Mouse (Mus musculus) testis, postnatal 14 days (tissue): Measurements from ENCODE around the gene Urah.

Experiments used
- DNase-seq: peaks from one replicate; pipeline ENCODE4 v3.0.0; 2021; ENCODE audit warnings: low spot score

The Urah gene

GRCm38 (mm10) chr7:140834968-140835757 is at the start of gene Urah:
Gene Urah, plus strand, starts transcription at chr7:140835018.
- DNase-seq: no peak

GRCm38 (mm10) chr7:140787406-140788052 is 47.3 kb upstream of the Urah start, which contains the start of gene Syce1:
Gene Syce1, minus strand, starts transcription at chr7:140787852.
- DNase-seq: peak; percentile 93

- DNase-seq: no peak
Measured at GRCm38 (mm10) chr7:140788053-140788435, 46.8 kb upstream of the Urah start.

DNA sequence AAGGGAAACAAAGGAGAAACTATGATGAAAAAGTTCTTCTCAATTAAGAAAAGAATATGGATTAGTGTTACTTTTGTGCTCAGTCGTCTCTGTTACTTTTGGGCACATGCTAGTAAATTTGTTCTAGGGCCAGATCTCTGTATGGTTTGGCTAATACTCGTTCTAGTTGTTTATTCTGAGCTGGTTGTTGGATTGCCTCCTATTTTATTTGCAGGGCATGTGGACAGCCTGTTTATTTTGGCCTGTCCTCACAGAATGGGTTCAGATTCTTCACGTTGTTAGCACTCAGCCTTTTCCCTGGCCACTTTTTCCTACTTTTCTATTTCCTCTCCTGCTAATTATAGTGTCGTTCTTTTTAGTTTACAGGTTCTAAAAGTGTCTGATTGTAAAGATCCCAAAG is 41.3 kb upstream of the Urah start:
- no peak for DNase-seq

DNA sequence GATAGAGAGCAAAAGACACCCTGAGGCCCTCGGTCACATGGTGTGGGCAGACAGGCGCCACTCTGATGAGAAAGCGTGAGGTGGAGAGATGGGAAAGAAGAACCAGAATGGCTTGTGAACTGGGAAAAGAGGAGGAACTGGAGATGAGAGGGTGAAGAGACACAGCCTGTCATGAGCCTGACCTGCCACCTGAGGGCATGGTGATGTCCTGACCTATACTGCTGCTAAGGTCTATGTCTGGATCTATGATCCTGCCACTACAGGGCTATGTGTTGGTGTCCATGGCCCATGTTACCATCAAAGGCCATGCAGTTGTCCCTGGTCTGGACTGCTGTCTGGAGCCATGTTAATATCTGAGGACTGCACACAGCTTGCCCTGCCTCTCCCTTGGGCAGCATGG is 37.2 kb upstream of the Urah start:
- DNase-seq: no peak

DNA sequence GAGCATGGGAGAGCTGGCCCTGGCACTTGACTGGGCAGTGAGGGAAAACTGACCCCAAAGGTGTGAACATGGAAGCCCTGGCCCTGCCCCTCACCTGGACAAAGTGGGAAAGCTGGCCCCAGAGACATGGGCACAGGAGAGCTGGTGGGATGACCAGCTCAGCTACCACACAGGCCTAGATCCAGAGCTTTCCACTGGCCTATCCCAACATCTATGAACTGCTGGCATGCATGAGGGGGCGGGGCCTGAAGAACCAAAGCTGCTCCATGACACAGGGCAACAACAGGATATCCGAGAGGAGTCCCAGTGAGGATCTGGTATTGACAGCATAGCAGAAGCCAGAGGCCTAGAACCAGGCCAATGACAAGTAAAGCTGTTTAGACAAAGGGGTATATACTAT is 36.6 kb upstream of the Urah start:
- DNase-seq: no peak

GRCm38 (mm10) chr7:140802629-140803028 is 32.2 kb upstream of the Urah start:
- DNase-seq: no peak

DNA sequence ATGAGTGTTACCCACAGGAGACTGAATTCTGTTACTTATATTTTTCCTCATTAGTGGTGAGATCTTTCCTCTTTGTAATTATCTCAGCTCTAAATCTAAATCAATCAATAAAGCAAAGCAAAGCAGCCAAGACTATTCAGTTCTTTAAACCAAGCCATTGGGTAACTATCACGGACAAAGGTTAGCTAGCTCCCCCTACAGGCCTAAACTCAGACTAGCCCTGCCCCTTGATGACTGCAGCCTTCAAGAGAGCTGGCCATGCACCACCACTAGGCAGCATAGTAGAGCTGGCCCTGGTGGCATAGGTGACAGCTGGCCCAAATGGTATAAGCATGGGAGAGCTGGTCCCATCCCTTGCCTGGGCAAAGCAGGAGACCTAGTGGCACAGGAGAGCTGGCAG is 29.1 kb upstream of the Urah start:
- DNase-seq: no peak

GRCm38 (mm10) chr7:140810496-140810895 is 24.3 kb upstream of the Urah start:
- no peak for DNase-seq

DNA sequence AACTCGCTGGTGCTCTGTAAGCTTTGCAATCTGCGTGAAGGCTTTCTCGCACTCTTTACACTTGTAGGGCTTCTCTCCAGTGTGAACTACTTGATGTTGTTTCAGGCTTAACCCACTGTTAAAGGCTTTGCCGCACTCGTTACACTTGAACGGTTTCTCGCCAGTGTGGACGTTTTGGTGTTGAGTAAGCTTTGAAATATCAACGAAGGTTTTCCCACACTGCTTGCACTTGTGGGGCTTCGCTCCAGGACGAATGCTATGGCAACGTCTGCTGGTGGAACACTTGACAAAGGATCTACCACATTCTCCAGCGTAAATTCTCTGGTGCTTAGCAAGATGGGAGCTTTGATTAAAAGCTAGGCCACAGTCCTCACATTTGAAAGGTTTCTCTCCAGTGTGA is 23.1 kb upstream of the Urah start:
- no peak for DNase-seq

- no peak for DNase-seq
Measured at GRCm38 (mm10) chr7:140812850-140813249, 22.0 kb upstream of the Urah start.

DNA sequence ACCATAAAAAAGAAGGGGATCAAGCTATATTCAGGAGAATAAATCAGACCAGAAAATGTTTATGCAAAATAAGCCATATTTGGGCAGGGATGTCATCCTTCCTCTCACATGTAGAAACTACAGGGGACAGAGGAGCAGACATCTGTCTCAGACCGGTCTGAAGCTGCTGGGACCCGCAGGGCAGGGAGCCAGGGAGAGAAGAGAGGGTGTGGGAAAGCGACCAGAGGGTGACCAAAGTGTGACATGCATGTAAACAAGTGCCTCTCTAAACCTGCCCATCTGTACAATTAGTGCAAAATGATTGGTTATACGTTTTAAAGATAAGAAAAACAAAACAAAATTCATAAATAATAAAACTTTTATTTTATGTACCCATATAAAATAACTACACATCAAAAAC is 14.6 kb upstream of the Urah start:
- DNase-seq: no peak

DNA sequence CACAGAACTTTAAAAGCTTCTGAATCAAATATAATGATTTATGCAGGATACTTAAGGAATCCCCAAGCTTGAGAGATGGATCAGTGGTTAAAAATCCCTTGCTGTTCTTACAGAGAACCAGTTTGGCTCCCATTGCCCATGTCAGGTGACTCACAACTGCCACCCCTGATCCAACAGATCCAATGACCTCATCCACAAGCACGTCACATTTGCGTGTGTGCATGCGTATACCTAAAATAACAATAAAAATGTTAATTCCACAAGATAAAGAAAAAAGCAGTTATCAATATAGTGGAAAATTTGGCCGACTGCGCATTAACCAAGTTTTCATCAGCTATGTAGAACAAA is 13.5 kb upstream of the Urah start:
- DNase-seq: no peak

- peak; percentile 48 for DNase-seq
Measured at GRCm38 (mm10) chr7:140821653-140822329, 13.0 kb upstream of the Urah start, which contains the start of gene Zfp941. Gene Zfp941, minus strand, starts transcription at chr7:140822178.

DNA sequence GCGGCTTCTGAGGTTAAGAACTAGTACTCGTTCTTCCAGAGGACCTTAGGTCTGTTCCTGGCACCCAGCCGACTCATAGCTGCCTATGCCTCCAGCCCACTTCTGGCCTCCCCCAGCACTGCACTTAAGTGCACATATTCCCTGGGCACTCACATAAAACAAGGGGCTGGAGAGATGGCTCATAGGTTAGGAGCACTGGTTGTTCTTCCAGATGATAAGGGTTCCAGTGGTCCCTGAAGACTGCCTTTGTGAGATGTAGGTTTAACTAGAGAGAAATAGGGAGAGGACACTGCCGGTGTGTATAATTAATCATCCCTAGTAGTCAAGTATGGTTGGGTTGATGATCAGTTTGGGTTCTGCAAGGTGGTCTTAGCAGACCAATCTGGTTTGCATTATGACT is 12.1 kb upstream of the Urah start:
- no peak for DNase-seq

DNA sequence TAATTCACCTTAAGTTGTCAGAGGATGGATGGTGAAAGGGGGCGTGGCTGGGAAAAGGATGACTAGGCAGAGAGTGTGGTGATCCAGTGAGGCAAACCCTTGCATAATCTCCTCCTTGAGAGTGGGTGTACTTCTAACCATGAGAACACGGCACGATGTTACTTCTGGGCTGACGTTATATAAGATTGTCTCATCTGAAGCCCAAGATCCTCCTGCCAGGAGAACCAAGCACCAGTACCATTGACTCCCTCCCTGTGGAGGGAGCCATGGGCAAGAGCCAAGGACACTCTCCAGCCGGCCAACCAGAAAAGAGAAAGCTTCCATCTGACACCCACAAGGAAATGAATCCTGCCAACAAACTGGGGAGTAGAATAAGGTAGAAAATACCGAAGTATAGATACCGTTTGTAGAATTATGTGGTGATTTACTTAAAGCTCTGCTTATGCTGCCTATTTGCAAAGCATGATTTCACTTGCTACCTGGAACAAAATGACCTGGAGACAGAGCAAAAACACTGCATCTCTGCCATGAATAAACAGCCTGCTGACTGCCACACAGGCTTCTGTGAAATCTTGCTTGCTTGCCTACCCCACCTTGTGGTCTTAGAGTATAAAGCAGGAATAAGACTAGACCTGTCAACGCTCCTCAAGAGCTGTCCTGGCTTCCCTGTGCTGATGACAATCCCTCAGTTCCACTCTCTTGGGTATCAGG is 6.5 kb upstream of the Urah start:
- DNase-seq: no peak

DNA sequence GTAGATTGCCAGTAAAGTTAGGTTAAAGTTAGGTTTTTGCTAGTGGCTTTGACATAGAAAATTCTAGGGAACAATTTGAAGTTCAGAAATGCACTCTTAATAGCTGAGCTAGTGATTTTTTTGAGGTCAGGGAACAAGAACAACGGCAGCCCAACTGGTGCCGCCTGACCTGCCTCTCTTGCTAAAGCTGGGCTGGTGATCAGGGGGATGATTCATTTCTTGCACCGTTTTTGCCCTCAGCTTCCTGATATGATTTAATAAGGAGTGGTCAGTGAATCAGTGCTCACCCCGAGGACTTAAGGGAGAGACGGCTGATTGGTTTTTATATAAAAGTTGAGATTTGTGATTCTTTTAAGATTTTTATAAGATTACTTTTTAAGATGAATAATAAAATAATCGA is 3.4 kb upstream of the Urah start:
- DNase-seq: no peak

DNA sequence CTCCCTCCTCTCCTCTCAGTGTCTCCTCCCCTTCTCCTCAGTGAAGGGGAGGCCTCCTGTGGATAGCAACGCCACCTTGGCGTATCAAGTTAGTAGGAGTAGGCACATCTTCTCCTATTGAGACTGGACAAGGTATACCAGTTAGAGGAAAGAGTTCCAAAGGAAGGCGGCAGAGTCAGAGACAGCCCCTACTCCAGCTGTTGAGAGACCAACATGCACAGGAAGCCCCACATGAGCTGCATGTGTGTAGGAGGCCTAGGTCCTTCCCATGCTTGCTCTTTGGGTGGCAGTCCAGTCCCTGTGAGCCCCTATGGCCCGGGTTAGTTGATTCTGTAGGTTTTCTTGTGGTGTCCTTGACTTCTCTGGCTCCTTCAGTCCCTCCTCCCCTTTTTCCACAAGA is 1.5 kb upstream of the Urah start:
- no peak for DNase-seq

GRCm38 (mm10) chr7:140835758-140836087 is 905 bp downstream of the Urah start:
- no peak for DNase-seq

DNA sequence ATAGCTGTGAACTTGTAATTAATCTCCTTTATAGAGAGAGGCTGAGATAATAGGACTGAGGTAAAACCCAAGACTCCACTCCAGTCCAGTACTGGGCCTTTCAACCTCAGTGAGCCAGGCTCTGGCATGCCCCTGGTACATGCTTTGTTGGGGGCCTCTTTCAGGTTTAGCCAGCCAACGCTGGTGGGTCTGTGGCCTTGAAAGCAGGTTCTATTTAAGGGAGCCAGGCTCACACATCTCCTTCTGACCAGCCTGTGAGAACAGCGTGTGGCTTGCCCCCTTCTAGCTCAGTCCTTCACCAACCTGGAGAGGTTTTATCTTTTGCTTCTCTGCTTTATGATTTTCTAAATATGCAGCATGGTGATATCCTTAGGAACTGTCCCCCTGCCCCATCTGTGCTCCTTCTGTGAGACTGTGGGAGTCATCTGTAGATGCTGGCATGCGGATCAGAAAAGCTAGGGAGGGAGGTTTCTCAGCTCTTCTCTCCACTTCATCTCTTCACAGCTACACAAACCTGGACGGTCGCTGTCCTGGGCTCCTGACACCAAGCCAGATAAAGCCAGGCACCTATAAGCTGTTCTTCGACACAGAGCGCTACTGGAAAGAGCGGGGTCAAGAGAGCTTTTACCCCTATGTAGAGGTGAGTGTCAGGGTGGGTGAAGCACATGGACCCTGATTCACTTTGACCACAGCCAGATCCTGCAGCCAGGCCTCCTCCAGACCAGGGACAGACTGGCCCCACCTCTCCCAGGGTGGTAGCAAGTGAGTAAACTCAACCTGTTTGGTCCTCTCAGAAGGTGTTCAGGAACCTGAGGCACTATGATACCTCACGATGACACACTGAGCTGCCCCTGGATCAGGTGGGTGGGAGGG is 1.7 kb downstream of the Urah start:
- no peak for DNase-seq

DNA sequence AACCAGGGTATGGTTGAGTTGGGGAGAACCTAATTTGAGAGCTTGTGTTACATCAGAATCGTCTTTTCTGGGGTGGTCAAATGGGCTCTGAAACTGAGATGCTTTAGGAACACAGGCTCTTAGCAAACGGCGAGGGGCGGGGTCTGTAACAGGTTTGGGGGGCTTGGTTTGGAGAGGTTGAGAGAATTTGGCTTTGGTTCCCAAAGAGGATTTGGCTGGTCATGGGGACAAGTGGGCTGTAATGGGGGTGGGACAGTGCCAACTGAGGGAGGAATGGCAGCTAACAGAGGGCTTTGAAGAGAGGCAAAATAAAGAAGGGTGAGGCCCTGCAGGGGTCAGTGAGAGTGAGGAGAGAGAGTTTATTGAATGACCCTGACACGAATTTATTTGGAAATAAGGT is 4.7 kb downstream of the Urah start:
- no peak for DNase-seq
